Mouse (Mus musculus) monocyte, adult 2 months (primary cell): ENCODE measurements at regions not wholly inside any gene's neighbourhood (a gene's known extent, or its start where the extent isn't known, plus 50 kb on each side); places are given as distances from the start of the nearest gene placed in this dataset.

Experiments
- DNase-seq, 2 experiments: peaks; one replicate each; pipeline ENCODE4 v3.0.0; 2022; ENCODE audit warnings: low spot score in 2 of 2, low read depth in 1 of 2

DNA sequence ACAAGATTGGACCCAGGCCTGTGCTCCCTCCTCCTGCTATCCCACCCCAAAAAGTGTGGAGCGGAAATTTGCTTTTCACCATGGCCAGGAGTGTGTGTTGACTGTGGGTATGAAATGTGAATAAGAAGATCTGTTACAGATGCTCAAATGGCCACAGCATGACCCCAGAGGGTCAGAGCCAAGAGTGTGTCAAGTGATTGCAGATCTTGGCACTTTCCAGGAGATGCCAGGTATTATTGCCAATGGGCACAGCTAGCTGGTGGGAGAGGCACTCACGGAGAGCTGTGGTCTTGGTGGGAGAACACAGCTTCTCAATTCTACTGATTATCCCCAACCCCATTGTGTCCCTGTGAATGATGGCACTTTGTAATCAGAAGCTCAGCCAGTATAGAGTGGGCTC lies 62.7 kb downstream of the Smim20 start:
- DNase-seq = no peak

- no peak for DNase-seq
Measured at GRCm38 (mm10) chr5:53336704-53337103, 69.8 kb downstream of the Smim20 start.

DNA sequence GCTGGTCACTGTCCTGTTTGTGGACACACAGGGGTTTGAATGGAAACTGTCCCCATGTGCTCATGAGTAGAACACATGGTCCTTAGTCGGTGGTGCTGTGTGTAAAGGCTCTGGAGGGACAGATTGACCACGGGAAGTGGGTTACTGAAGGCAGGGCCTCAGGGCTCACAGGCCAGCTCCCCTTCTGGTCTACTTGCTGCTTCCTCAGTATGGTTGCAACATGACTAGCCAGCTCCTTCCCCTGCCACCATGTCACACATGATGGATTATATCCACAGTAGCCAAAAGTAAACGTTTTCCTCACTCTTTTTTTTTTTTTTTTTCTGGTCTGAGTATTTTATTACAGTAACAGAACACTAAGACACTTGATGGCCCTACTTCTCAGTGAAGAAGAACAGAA lies 70.9 kb downstream of the Smim20 start:
- no peak for DNase-seq

GRCm38 (mm10) chr5:53345164-53345563 lies 78.3 kb downstream of the Smim20 start:
- no peak for DNase-seq

DNA sequence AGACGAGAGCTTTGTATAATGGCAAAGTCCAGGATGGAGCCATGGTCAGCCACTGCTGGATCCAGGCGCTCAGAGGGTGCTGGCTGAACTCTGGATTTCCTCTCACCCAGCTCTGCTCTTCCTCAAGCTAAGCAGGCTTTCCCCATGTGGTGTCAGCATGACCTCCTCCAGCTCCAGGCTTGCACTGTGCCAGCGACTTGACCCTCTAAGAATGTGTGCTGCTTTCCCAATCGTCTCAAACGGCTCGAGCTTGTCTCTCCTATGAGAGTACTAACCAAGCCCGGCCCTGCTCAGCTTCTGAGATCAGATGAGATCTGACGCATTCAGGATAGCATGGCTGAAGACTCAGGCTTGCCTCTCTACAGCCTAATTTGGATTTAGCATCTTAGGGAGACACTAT lies 79.1 kb downstream of the Smim20 start:
- no peak for DNase-seq

- DNase-seq = no peak
Measured at GRCm38 (mm10) chr5:53346756-53347155, 79.9 kb downstream of the Smim20 start.

DNA sequence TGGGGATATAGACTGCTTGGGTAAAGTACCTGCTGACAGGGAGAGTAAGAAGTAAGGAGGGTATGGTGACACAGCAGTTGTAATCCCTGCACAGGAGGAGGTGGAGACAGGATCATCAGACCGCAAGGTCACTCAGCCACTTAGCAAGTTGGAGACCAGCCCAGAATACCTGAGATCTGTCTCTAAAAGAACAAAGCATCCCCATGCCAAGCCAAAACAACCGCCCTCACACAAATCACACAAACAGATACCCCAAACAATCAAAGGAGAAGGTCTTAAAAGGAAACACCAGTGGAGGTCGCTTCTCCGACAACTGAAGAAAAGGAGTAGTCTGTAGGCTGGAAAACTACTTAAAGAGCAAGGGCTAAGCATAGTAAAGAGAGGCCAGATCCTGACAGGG lies 86.0 kb downstream of the Smim20 start:
- DNase-seq = no peak

DNA sequence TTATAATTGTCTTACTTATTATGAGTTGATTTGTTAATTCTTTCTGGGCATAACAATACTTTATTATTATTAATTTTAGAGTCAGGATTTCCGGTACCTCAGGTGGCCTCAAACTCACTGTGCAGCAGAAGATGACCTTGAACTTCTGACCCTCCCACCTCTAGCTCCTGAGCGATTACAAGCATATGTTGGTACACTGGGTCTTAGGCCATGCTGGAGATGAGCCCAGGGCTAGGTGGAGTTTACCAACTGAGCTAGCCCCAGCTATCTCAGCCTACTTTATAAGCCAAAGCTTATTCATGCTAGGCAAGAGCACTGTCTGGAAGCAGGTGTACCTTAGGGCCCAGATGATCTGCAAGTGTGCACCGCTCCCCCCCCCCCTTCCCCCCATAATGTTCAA lies 87.4 kb downstream of the Smim20 start:
- no peak for DNase-seq

- DNase-seq = peak in 1 of 2 experiments; percentile 68
Measured at GRCm38 (mm10) chr5:53355069-53355468, 88.2 kb downstream of the Smim20 start.

DNA sequence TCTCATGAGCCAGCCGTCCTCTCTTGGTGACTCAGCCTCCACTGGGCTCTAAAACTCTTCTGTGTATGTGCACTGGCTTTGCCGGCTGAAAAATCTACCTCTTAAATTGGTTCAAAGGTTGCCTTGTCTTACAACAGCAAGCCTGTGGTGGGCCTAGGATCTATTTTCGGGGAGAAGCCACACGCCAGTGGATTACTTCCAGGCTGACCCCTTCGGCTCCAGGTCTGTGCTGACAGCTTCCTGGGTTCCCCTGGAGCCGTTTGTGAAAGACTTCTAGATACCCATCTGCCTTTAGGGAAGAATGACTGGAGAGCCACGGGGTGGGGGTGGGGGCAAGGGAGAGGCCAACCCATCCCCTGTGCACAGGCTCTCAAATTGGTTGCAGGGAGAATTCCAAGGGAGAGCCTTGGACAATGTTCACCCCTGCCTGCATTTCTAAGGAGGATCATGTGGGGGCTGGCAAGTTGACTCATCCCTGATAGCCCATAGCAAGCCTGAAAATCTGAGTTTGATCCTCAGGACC lies 90.3 kb downstream of the Smim20 start:
- DNase-seq = no peak

DNA sequence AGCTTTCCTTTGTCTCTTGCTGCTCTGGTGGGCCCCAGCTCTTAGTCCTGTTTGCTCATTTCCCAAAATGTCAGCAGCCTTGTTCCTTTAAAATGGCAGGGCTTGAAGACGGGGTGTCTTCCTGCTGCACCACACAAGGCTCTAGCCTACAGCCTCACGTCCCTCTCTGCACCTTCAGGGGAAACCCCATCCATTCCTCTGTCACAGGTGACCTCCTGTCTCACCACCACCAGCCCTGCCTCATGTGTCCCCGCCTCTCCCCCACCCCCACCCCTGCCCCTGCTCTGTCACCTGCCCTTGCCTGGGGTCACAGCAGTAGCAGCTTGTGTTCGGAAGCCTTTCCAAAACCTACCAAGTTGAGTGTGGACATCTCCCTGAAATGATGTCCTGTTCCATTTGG lies 91.3 kb downstream of the Smim20 start:
- DNase-seq = no peak

DNA sequence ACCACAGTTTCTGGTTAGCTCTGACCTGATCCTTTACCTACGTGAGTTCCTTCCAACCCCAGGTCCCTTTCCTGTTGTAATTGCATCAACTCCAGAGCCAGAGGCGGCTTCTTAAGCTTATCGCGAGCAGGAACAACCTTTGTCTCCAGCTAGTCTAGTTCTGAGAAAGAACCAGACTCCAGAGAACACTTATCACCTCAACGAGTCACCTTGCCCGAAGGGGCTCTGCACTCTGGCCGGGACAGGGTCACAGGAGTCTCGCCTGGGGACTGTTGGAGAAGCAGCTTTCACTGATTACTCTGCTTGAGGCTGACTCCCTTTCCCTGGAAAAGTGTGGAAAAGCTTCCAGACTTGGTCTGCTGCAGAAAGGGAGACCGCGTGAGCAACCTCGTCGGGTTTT lies 93.0 kb downstream of the Smim20 start:
- DNase-seq = no peak

- no peak for DNase-seq
Measured at GRCm38 (mm10) chr5:53361295-53361694, 94.4 kb downstream of the Smim20 start.

GRCm38 (mm10) chr5:53363898-53364297 lies 97.0 kb downstream of the Smim20 start:
- DNase-seq = no peak

DNA sequence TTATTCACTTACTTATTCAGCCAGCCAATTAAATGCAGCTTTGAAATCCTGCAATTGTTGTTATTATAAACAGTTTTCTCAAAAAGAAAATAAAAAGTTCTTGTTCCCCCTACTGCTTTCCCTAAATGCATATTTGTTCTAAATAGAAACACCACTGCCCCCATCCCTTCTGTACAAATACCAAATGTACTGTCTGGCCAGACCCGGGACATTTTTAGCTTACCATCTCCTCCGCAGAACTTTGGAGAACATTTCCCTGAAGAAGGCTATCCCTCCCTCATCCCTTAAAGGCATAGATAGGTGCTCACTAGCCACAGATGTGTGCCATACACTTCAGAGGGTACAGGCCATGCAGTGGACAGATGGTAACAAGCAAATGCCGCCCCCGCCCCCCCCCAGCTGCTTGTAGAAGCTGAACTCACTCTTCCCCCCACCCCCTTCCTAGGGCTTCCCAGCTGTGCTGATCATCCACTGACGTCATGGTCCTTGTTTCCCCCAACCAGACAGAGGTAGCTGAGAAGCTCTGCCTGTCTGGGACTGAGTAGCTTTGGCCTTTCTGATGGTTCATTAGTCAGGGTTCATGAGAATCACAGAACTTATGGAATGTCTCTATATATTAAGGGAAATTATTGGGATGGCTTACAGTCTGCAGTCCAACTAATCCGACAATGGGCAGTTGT lies 98.9 kb upstream of the Rbpj start:
- DNase-seq = no peak

DNA sequence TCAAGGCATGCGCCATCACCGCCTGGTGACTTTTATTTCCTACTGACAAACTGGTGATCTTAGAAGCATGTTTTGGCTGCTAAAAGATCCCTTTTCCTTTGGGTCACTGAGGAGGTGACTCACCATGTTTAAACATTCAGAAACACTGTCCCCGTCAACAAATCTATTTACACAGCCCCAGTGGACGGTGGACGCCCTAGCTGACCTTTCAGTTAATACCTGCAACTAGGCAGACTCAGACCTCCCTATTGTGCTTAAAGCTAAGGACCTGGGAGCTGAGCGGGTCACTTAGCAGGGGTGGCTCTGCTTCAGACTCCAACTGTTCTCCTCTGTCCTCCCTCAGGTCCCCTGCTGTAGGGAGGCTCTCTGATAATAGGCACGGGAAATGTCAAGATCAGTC lies 95.7 kb upstream of the Rbpj start:
- DNase-seq = no peak

DNA sequence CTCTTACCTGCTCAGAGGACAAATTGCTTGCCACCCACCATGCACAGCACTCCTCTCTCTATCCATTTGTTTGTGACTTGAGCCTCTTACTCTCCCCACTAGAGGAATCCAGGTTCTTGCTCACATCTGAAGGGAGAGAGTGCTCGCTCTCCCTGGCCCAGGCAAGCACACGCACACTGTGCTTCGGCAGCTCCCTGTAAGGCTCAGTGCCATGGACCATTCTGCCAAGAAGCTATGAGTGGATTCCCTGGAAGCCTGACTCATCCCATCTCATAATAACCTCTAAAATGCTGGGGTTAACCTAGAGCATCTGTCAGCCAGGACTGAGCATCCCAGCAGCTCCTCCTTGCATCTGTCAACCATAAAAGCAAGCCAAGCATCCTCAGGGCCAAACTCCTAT lies 94.3 kb upstream of the Rbpj start:
- DNase-seq = no peak

DNA sequence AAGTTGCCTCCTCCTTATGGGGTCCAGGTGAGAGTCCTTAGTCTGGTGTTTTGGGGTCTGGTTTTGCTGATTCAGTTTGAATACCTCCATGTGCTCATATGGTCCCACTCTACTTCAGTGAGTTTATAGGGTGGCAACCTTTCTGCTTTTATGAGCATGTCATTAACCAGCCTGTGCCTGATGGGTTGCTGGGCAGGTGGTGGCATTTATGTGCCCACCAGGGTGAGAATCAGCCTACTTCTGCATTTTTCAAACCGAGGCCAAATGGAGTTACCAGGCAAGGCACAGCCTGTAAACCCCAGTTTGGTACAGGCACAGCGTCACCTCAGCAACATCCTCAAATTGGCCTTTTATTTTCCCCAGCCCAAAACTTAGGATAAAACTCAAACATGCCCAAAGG lies 92.6 kb upstream of the Rbpj start:
- DNase-seq = no peak

DNA sequence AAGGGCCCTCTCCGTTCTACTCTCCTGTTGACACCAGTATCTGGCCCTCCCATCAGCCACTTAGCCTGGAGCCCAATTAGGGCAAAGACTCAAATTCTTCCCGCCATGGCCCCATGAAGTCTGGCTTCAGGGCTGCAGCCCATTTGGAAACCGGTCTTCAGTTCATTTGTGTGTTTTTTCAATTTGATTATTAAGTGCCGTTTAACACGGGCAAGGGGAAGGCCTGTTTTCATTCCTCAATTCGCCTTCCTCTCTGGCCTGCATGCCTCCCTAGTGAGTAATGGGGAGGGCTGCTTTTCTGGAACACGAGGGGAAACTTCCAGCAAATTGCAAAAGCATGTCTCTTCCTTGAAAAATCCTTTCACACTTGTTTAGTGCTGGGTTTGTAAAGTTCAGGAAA lies 89.1 kb upstream of the Rbpj start:
- no peak for DNase-seq

DNA sequence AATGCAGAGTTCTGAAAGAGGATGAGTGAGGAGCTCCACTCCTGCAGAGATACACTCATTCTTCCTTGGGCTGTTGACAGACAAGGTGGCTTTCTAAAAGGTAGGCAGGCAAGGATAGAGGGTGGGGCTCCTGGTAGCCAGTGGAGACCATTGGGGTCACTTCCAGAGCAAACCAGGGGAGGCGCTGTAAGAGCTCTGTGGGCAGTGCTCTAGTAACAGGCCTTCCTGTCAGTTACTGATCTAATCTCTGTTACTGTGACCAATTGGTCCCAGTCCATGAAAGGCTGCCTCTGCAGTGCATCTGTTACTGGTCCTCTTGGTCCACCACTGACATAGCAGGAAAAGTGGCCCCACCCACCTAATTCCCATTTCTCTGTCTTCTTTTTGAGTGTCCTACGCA lies 88.3 kb upstream of the Rbpj start:
- no peak for DNase-seq

DNA sequence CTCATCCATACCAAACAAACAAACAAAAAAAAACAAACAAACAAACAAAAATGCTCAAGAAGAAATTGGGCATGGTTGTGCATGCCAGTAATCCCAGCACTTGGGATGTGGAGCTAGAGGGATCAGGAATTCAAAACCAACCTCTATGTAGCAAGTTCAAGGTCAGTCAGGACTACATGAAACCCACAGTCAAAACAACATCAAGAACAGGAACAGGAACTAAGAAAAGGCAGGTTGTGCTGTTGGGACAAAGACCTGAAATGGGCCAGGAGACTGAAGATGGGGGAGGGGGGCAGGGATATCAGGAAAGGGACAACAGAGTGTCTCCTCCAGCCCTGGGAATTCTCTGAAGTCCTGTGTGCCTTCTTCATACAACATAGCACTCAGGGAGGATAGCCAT lies 87.8 kb upstream of the Rbpj start:
- DNase-seq = no peak

DNA sequence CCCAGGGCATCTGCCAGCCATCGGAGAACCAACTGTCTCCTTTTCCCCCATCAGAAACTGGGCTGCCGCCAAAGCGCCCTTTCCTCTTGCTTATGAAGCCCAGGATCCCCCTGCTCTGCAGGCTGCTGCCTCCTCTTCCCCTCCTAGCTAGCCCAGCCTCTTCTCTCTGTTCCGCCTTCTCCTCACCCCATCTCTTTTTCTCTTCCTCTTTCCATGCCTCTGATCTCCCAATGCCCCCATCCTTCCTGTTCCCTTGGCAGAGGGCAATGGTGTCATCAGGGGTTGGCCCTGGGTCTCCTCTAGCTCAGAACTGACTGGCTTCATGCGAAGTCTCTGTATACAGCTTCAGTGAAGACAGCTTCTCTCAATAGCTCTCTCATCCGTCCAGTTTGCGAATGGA lies 87.4 kb upstream of the Rbpj start:
- peak; percentile 63 to 68 for DNase-seq

DNA sequence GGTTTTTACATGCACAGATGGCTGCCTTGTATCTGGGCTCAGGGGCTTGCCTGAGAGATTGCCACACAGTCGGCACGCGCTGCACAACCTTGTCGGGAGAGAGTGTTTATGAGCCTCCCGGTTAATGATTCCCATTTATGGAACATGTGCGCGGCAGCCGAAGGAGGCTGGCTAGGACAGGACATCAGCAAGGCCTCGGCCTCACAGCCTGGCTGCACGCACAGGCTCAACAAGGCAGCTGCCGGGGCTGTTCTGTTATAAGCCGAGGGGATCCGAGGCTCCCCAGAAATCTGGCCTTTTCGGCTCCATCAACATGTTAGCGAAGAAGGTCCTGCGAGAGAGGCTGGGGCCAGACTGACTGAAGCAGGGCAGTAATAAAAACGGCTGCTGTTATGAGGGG lies 86.3 kb upstream of the Rbpj start:
- no peak for DNase-seq
